Mouse (Mus musculus): Measurements from ENCODE around the gene Gm26620.

The Gm26620 gene

DNA sequence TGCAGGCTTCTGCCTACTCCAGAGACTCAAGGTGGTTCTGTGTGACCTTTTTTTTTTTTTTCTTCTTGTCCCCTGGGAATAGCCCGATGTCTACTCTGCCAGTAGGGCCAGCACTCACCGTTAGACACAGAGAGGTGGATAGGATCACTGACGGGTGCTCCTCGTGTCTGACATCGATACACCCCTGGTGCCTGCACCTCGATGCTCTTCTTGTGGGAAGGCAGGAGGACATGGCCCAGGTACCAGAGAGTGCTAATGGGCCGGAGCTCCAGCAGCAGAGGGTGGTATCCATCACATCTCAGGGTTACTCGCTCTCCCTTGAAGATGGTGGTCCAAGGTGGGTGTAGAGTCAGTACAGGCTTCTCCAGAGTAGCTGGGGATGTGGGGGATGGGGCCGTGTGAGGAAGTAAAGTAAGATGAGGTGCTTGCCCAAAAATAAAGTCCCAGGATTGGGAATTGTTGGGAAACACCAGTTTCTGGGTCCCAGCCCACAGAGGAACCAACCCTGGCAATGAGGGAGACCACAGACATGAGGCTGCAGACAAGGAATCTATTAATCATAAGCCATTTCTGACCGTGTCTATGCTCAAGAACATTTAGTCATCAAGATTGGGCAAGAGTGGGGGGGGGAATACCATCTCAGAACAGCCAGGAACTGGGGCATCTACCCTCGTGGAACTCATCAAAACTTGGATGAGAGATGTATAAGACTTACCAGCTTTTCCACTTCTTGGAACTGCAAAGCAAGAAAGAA lies 27.2 kb downstream of the Gm26620 start:
- no peak for DNase-seq (ENCODE audit: low read depth, low spot score)

DNA sequence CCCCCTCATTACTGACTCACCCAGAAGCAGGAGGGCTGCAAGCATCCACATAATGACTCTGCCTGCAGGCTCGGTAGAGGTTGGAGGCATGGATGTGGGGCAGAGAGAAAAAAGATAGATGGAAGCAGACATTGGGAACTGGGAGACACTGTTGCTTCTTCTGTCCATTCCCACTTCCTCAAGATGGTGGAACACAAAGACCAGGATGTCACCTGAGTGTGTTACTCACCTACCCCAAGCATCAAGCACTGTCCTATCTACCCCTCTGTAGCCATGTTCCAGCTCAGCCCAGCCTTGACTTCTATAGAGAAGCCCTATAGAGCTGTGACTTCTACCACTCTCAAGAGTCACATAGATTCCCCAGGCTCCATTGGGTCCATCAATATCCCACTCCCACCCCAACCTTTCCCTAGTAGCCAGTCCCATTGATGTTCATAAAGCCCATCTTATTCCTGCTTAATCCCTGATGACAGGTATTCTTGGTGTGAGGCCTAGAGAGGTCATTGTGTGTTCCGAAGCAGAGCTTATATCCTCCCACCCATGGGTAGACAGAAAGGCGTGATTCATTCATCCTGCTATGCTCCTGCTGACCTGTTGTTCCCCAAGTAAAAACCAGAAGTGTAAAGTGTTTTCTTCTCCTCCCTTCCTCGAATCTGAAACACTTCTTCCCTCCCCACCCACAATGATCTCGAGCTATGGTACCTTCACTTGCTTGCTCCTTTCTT lies 28.2 kb downstream of the Gm26620 start, which contains the start of gene Fcrlb:
TSS of gene Fcrlb (minus strand) at position 51 of the 725 bp plus-strand sequence.
- DNase-seq (ENCODE audit: low read depth, low spot score): no peak

DNA sequence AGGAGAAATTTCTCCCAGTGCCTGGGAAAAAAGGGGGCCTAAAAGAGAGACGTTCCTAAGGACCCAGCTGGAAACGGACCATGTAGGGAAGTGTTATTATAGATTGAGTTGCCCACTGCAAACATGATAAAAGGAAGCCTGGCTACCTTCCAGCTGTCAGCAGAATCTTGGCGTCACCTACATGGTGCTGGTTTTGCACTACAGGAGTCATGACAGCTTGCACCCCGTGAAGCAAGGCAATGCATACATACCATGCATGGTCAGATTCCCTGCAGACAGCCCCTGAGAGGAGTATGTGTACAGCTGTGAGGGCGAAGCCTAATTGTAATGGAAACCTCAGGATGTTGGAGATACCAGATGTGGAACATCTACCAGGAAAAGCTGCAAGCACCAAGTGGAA lies 30.8 kb downstream of the Gm26620 start:
- DNase-seq (ENCODE audit: low read depth, low spot score): no peak

DNA sequence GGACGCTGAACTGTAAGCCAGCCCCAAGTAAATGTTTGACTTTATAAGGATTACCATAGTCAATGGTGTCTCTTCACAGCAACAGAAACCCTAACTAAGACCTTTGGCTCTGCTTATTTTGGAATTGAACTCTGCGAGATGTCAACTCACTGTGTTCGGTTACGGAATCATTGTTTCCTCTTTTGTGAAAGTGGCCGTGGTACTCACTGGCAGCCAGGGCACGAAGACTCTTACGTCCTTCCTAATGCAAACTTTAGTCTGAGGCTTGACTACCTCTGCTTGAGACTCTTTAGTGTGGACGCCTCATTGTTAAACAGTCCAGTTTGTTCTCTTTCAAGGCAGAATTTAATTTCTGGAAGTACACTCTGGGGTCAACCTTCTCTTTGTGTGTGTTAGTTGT lies 34.4 kb downstream of the Gm26620 start:
- no peak for DNase-seq (ENCODE audit: low read depth, low spot score)

DNA sequence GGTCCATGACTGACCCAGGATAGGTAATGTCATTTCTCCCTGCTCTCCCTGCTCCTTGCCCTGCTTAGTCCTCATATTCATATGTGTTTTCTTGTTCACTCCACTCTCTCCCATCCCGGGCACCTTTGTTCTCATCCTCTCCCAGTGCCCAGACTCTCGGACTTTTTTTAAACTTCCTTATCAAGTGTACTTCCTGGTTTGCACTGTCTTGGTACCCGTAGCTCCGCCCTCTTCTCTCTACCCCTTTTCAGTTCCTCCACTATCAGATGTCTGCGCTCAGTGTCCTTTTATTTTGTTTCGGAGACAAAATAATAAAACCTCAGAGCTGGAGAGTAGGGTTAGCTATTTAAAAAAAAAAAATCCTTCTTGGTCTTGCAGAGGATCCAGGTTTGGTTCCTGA lies 39.6 kb downstream of the Gm26620 start:
- peak; percentile 34 for DNase-seq (ENCODE audit: low read depth, low spot score)

DNA sequence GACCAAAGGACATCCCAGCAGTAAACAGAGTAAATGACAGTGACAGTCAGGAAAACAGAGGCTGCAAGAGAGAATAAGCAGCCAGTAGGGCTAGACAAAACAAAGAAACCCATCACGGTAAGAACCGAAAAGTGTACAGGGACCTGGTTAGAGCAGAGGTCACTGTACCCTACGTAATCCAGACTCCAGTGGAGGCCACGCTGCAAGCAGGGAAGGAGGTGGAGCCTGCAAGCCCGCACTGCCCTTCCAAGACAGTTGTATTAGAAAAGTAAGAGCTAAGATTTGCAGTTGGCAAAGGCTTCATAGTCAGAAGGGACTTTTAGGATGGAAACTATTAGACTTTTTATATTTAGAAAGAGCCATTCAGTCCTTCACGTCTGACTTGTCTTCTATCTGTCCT lies 42.1 kb downstream of the Gm26620 start:
- DNase-seq (ENCODE audit: low read depth, low spot score): no peak

DNA sequence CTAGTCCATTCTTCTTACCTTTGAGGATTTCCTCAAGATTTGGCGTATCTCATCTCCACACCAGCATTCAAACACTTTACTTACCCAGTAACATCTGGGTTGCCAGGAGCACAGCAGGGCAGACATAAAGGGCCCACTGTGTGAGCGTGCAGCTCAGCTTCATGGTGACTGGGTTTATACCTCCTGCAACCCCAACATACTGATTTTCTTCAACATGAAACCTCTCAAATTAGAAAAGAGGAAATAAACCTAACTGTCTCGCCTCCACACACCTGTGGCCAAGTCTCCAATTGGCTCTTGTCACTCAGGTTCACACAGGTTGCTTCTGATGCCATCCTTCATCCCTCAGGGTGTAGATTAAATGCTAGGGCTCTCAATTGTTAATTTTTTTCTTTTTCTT lies 42.5 kb downstream of the Gm26620 start, which contains the start of gene Fcrla:
TSS of gene Fcrla (minus strand) at position 206 of the 400 bp plus-strand sequence.
- no peak for DNase-seq (ENCODE audit: low read depth, low spot score)

DNA sequence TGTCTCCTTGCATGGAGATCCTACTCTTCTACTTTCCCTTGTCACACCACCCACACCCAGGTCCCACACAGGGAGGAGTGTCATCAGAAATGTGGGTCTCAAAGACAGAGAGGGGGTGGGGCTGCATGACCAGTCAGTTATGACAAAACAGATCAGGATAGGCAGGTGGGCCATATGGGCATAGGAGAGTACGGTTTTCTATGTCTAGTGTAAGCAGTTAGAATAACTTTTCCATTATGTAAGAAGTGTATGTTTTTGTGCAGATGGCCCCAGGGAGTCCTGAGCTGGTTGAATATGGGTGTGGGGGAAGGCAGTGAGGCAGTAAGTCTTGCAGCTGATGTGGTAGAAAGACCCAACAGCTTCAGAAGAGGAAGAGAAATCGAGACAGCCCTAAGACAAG lies 43.6 kb downstream of the Gm26620 start:
- DNase-seq (ENCODE audit: low read depth, low spot score): no peak

DNA sequence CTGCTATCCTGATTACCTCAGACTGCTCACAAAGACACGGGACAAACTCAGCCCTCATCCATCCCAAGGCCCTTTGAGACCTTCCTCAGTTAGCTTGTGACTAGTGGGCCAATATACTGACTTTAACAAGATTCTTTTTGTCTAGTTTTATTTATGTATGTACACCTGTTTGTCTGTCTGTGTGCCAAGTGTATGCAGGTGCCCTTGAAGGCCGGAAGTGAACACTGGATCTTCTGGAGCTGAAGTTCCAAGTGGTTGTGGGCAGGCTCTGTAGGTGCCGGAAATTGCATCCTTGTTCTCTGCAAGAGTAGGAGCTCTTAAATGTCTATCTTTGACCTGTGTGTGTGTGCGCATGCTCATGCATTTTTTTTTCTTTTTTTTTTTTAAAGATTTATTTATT lies 44.4 kb downstream of the Gm26620 start:
- DNase-seq (ENCODE audit: low read depth, low spot score): no peak

DNA sequence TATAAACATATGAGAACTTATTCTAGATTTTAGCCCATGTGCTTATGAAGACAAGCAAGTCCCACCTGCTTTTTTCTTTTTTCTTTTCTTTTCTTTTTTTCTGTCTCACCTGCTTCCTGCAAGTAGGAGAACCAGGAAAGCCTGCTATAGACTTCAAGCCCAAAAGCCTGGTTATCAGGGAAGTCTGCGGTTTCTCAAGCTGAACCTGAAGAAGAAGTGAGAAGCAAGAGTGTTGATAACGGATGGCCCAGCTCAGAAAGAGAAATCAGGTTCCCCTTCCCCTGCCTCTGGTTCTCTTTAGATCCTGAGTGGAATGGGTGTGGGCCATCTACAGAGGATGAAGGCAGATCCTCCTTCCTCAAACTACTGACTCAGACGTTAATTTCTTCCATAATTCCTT lies 47.2 kb downstream of the Gm26620 start:
- no peak for DNase-seq (ENCODE audit: low read depth, low spot score)

DNA sequence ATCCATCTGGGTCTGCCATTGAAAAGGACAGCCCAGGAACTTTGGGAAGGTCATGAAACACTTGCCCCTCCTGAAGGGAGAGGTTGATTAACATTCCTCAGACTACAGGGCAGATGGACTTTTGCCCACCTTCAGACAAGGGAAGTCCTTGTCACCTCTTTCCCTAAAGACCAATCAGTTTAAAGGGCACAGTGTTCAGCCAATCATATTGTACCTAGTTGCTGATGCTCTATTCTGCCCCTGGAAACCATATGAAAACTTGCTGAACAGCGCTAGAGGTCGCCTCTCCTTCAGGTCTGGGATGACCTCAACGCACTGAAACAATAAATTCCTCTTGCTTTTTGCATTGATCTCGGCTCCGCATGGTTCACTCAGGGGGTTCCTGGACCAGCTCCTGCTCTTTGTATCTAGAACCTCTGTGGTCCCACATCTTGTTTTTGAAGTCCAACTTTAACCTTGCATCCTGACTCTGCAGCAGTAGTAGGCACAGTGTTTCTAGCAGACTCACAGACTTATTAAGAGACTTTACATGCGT lies 48.6 kb downstream of the Gm26620 start:
- DNase-seq (ENCODE audit: low read depth, low spot score): no peak

DNA sequence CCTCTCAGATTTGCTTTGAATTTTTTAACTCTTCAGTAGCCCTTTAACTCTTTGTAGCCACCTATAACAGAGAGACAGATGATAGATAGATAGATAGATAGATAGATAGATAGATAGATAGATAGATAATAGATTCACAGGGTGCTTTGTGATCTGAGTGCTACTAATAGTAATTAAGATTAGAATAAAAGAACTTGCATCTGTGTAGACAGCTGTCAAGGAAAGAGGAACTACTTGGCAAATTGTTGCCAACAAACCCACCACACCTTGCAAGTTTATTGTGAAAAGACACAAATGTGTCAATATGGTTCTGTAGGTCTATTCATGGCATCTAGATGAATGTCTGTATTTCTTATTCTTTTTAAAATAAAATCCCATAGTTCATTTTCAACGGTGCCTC lies 49.1 kb downstream of the Gm26620 start:
- DNase-seq (ENCODE audit: low read depth, low spot score): no peak

DNA sequence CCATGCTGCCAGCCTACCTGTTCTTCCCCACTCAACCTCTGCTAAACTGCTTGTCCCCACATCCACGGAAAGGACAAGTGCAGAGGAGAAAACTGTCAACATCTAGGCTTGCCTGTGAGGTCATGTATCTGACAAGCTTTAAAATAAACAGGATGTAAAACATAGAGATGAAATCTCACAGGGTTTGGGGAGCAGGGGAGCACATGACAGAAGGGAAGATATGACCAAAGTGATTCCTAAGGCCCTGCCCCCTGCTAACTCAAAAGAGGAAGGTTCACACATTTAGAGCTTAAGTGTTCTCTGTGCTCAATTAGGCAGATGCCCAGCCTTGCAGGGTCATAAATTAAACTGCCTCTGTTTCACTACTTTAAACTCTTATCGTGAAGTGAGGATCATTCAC lies 49.5 kb downstream of the Gm26620 start:
- no peak for DNase-seq (ENCODE audit: low read depth, low spot score)
